Mouse (Mus musculus) midbrain, embryonic 10.5 days (tissue): ENCODE data around the gene Ripor2. TPM values are rescaled to one million over a fixed set of nuclear protein-coding genes. Genes with fewer than 3 reads are reported as not detected.

Experiments
- DNase-seq: peaks from one replicate; pipeline ENCODE4 v3.0.0-alpha.2; 2017; ENCODE audit warnings: low spot score
- H3K27ac ChIP-seq: fragments of 300-500 bp; sonication (generic); replicated peaks from 2 replicates; pipeline ENCODE4 v1.5.1; 2016; ENCODE audit warnings: mild to moderate bottlenecking
- H3K27me3 ChIP-seq: fragments of 300-500 bp; sonication (generic); 2 replicates; pipeline ENCODE4 v1.6.1; 2016; ENCODE audit warnings: low read depth, mild to moderate bottlenecking; ENCODE audit not compliant: poor library complexity, severe bottlenecking
- H3K36me3 ChIP-seq: fragments of 300-500 bp; sonication (generic); 2 replicates; pipeline ENCODE4 v1.6.1; 2016; ENCODE audit warnings: mild to moderate bottlenecking, moderate library complexity
- H3K4me1 ChIP-seq: fragments of 300-500 bp; sonication (generic); 2 replicates; pipeline ENCODE4 v1.6.1; 2016
- H3K4me3 ChIP-seq: fragments of 300-500 bp; sonication (generic); 2 replicates; pipeline ENCODE4 v1.5.1; 2016; ENCODE audit warnings: mild to moderate bottlenecking, moderate library complexity
- H3K9me3 ChIP-seq: fragments of 300-500 bp; sonication (generic); replicated peaks from 2 replicates; pipeline ENCODE4 v1.6.1; 2016; ENCODE audit warnings: mild to moderate bottlenecking
- WGBS: fragments of 180-500 bp; shearing (Covaris S2); methylation state at CpG from one replicate; pipeline ENCODE4 v1.1.7; 2016; 5-methylcytosine and 5-hydroxymethylcytosine counted together
- polyA plus RNA-seq: library from polyadenylated mRNA; unstranded; fragments of >200 nt; fragmentation: Nextera tagmentation; extraction: Ambion mirVana; gene quantifications from 2 replicates; pipeline ENCODE4 v1.2.1, GENCODE M21; 2016

Gene Ripor2
- polyA plus RNA-seq, 1 experiment from 2014 or later: 3.5 TPM

DNA sequence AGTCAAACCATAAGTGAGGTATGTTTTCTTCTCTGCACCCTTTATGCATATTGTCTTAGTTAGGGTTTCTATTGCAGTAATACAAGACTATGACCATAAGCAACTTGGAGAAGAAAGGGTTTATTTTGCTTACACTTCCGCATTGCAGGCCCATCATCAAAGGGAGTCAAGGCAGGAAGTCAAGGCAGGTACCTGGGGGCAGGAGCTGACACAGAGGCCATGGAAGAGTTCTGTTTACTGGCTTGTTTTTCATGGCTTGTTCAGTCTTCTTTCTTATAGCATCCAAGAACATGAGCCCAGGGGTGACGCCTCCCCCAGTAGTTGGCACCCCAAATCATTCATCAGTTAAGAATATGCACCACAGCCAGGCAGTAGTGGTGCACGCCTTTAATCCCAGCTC is 6.6 kb downstream of the Ripor2 start:
- H3K4me3 ChIP-seq: no peak overlapping the region
- no peaks in the 10 kb centered on the region for H3K36me3 ChIP-seq
- no peak for DNase-seq
- no peaks in the 10 kb centered on the region for H3K27me3 ChIP-seq
- peaks cover 4% of the 10 kb centered on the region for H3K4me1 ChIP-seq
- WGBS: 90% methylated on average over 3 of the region's 3 CpGs
- H3K27ac ChIP-seq: no peak overlapping the region
- H3K9me3 ChIP-seq: no peaks in the 10 kb centered on the region

DNA sequence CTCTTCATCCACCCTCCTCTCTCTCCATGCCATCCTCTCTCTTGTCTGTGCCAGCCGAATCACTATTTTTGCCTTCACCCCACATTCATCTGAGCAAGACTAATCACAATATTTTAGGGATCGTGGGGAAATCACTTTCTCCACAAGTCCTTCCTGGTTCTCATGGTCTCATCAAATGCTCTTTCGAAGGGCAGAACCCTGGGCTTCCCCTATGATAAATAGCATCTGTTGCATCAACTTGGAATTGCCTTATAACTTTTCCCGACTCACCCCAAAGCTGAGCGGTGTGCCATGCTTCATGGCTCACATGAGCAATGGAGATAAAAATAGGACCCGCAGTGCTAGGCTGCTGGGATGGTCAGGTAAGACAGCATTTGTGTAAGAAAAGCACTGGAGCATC is 9.7 kb downstream of the Ripor2 start:
- WGBS: 89% methylated on average over 6 of the region's 6 CpGs
- no peak overlapping the region for H3K27ac ChIP-seq
- DNase-seq: no peak

DNA sequence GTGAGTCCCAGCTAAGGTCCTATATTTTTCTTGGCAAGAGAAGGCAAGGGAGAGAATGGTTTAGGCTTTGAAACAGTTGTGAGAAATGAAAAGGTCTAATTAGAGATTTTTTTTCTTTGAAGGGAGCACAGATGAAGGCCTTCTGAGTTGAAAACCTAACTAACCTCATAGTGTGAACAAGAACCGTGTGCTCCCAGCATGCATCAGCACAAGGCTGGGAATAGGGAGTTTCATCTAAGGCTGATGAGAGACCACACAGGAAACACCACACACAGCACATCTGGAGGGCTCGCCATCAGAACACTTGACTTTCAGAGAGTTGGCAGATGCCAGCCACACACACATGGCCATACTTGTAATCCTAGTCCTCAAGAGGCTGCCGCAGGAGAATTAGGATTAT is 12.3 kb downstream of the Ripor2 start:
- no peak overlapping the region for H3K27ac ChIP-seq
- DNase-seq: no peak
- no peaks in the 10 kb centered on the region for H3K27me3 ChIP-seq
- WGBS: 82% methylated on average over 3 of the region's 3 CpGs
- no peaks in the 10 kb centered on the region for H3K9me3 ChIP-seq
- no peak overlapping the region for H3K4me3 ChIP-seq
- no peaks in the 10 kb centered on the region for H3K36me3 ChIP-seq
- no peaks in the 10 kb centered on the region for H3K4me1 ChIP-seq

More for the DNA sequence above, 9.7 kb downstream of the Ripor2 start:
- no peaks in the 10 kb centered on the region for H3K36me3 ChIP-seq
- no peak overlapping the region for H3K4me3 ChIP-seq
- no peaks in the 10 kb centered on the region for H3K4me1 ChIP-seq
- H3K27me3 ChIP-seq: no peaks in the 10 kb centered on the region
- H3K9me3 ChIP-seq: no peaks in the 10 kb centered on the region

DNA sequence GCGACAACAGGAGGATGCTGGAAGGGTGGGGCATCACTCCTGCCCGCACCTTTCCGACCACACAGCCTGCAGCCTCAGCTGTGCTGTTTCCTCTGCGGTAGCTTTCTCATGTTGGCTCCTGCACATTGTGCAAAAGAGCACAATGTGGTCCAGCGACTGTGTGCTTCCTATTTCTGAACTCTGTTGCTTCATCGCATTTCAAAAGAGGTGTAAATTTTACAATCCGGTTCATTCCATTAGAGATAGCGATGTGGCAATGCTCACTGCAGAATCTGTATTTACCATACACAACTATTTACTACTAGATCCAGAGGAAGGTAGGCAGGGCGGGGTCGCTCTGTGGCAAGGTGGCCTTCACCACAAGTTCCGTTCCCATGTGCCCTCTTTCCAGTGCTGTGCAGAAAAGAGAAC is 17.6 kb downstream of the Ripor2 start:
- peaks cover 17% of the 10 kb centered on the region for H3K27me3 ChIP-seq

DNA sequence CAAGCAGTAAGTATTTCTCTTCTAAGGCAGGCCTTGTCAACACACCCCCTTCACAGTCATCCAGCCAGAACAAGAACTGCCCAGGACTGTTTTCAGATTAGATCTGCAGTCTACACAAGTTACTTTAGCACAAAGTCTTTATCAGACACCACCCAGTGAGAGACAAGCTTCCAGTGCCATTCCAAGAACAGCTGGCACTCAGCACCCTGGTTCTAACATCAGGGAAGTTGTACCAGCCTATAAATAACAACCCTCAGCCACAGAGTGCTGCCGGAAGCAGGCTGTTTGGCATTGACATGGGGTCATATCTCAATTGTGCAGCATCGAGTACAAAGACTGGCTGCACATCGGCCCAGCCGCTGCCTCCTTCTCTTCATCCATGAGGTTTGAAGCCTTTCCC is 21.0 kb downstream of the Ripor2 start:
- Histone ChIP-seq H3K4me1 (peaks cover 51% of the 10 kb centered on the region), H3K9me3 (no peaks in the 10 kb centered on the region), H3K27ac (peak overlapping the region; percentile 70; the same call in 1 of the 2 replicates), H3K4me3 (no peak overlapping the region), H3K36me3 (no peaks in the 10 kb centered on the region), H3K27me3 (peaks cover 17% of the 10 kb centered on the region)
- WGBS: 24% methylated on average over 4 of the region's 4 CpGs
- no peak for DNase-seq

More for the DNA sequence above, 17.6 kb downstream of the Ripor2 start:
- no peak overlapping the region for H3K27ac ChIP-seq
- whole genome bisulfite sequencing: 90% methylated on average over 11 of the region's 11 CpGs
- H3K9me3 ChIP-seq: no peaks in the 10 kb centered on the region
- no peak for DNase-seq
- H3K4me1 ChIP-seq: peaks cover 18% of the 10 kb centered on the region
- H3K36me3 ChIP-seq: no peaks in the 10 kb centered on the region
- no peak overlapping the region for H3K4me3 ChIP-seq

DNA sequence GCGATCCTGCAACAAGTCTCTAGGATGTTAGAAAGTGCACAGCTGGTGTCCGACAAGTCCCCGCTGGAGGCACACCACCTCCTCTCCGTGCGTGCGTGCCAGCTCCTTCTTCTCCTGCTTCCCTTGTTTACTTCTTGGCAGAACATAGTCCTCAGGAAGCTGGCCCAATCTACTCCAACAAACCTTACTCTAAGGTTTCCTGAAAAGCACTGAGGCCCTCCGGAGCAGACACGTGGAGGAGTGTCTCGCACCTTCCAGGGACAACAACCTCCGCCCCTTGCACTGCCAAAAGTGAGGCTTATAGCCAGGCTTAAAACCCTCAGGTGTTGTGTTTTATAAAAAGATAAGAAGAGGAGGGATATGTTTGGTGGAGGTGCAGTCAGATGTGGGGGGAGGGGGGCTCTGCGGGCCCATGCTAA is 21.6 kb downstream of the Ripor2 start:
- DNase-seq: no peak
- peak overlapping the region; percentile 70 for H3K27ac ChIP-seq
- 10% methylated on average over 11 of the region's 11 CpGs for WGBS

DNA sequence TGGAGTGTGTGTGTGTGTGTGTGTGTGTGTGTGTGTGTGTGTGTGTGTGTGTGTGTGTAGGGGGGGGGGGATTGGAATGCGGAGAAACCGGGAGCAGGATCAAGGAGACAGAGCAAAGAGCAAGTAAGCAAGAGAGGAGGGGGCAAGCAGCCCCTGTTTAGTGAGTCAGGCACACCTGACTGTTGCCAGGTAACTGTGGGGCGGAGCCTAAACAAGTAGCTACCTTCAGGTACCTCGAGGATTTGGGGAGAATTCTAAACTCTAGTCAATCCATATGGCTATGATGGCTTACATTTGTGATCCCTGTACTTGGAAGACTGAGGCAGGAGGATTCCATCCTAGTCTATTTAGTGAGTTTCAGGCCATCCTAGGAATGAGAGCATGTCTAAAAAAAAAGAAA is 22.1 kb downstream of the Ripor2 start:
- Histone ChIP-seq H3K27me3 (peaks cover 17% of the 10 kb centered on the region), H3K27ac (peak overlapping the region; percentile 89; the same call in 1 of the 2 replicates), H3K36me3 (no peaks in the 10 kb centered on the region), H3K9me3 (no peaks in the 10 kb centered on the region), H3K4me3 (0 out of 2 replicates have a peak overlapping the region, but pooled peaks have one; percentile 49), H3K4me1 (peaks cover 51% of the 10 kb centered on the region)
- 9% methylated on average over 4 of the region's 4 CpGs for WGBS
- DNase-seq: no peak

More for the DNA sequence above, 21.6 kb downstream of the Ripor2 start:
- Histone ChIP-seq H3K9me3 (no peaks in the 10 kb centered on the region), H3K36me3 (no peaks in the 10 kb centered on the region), H3K4me1 (peaks cover 51% of the 10 kb centered on the region), H3K27me3 (peaks cover 17% of the 10 kb centered on the region), H3K4me3 (no peak overlapping the region)

DNA sequence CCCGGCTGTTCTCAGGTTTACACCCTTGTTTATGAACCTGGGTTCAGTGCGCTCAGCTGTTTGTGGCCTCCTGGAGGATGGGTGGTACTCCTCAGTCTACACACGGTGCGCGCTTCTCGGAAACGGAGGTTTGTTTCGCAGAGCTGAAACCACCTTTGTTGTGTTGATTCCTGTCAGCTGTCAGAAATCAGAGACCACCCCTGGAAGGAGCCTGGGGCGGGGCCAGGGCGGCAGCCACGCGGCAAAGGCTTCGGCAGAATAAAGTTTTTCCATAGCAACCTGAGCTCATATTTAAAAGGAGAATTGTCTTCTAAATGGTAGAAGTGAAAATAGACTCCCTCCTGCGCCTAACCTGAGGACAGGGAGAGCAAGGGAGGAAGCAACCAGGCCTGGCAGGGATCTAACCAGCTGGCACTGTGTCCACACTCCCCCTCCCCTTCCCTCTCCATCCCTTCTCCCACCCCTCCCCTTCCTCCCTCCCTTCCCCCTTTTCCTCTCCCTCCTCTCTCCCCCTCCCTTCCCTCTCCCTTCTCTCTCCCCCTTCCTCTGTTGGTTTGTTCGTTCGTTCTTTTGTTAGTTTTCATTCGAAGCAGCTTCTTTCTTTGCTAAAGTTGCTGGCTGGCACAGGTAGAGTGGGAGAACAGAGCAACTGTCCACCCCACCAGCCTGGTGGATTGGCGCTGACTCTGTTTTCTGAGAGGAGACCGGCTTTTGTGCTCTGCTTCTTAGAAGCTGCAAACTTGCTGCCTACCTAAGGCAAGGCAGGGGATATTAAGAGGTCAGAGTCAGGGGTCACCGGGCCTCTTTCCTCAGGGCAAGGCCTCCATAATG is 23.0 kb downstream of the Ripor2 start:
- H3K4me3 ChIP-seq: peak overlapping the region; percentile 49
- under 1% methylated on average over 20 of the region's 20 CpGs for WGBS
- peaks cover 17% of the 10 kb centered on the region for H3K27me3 ChIP-seq
- no peaks in the 10 kb centered on the region for H3K9me3 ChIP-seq
- H3K4me1 ChIP-seq: peaks cover 51% of the 10 kb centered on the region
- DNase-seq: peak; percentile 72
- peak overlapping the region; percentile 89 for H3K27ac ChIP-seq
- no peaks in the 10 kb centered on the region for H3K36me3 ChIP-seq

DNA sequence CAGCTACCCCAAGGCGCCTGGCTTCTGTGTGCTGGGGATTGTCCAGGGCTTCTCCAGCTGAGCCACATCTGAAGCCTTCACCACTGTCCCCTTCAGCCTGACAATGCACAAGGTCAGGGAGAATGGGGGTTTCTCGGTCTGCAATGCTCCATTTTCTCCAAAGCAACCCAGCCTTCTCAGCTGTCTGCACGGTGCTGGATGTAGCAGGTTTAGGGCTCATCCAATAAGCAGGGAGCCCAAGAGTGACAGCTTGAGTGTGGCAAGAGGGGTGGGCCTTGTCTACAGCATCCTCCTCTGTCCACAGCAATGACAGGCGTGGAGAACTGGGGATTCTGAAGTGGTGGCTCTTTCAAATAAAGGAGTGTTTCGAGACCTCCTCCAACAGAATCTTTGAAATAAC is 23.8 kb downstream of the Ripor2 start:
- Histone ChIP-seq H3K4me3 (no peak overlapping the region), H3K36me3 (no peaks in the 10 kb centered on the region), H3K27me3 (peaks cover 17% of the 10 kb centered on the region), H3K27ac (peak overlapping the region; percentile 89), H3K9me3 (no peaks in the 10 kb centered on the region), H3K4me1 (peaks cover 51% of the 10 kb centered on the region)
- peak; percentile 39 for DNase-seq
- 27% methylated on average over 5 of the region's 5 CpGs for WGBS

DNA sequence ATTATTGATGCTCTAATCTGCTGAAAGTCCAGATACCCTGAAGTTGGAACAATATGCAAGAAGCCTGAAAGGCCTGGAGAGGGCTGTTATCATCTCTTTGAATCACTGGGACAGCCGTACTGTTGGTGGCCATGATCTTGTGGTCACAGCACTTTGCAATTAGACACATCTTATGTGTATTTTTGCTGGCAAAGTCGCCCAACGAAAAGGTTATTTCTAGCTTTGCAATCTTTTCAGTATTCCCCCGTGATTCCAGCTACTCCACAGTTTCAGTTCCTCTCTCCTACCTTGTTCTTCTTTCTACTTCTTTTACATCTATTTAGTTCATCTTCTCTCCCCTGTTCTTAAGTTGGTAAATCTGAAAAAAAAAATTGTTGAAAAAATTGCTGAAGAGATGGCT is 26.0 kb downstream of the Ripor2 start:
- H3K4me3 ChIP-seq: no peak overlapping the region
- H3K9me3 ChIP-seq: no peaks in the 10 kb centered on the region
- peaks cover 13% of the 10 kb centered on the region for H3K27me3 ChIP-seq
- 81% methylated on average over 4 of the region's 4 CpGs for WGBS
- H3K4me1 ChIP-seq: peaks cover 50% of the 10 kb centered on the region
- no peak for DNase-seq
- no peaks in the 10 kb centered on the region for H3K36me3 ChIP-seq
- H3K27ac ChIP-seq: 0 out of 2 replicates have a peak overlapping the region, but pooled peaks have one; percentile 6

DNA sequence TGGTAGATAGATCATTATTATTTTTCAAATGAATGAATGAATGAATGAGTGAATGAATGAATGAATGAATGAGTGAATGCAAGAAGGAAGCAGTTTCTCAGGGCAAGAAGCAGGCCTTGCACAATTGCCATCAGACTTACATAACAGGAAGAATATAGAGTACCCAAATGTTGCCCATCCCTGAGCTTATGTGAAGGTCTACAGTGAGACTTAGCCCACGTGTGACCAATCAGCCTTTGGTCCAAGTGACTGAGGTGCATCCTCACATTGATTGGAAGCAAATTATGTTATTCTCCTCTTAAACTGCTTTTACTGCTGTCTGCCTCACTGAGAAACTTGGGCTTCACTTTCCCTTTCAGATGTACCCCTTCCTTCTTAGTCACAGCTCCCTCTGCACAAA is 26.7 kb downstream of the Ripor2 start:
- H3K4me1 ChIP-seq: peaks cover 43% of the 10 kb centered on the region
- no peak overlapping the region for H3K27ac ChIP-seq
- no peak overlapping the region for H3K4me3 ChIP-seq
- no peaks in the 10 kb centered on the region for H3K36me3 ChIP-seq
- WGBS: 100% methylated on average over 1 of the region's 1 CpGs
- H3K9me3 ChIP-seq: no peaks in the 10 kb centered on the region
- DNase-seq: no peak
- peaks cover 5% of the 10 kb centered on the region for H3K27me3 ChIP-seq

DNA sequence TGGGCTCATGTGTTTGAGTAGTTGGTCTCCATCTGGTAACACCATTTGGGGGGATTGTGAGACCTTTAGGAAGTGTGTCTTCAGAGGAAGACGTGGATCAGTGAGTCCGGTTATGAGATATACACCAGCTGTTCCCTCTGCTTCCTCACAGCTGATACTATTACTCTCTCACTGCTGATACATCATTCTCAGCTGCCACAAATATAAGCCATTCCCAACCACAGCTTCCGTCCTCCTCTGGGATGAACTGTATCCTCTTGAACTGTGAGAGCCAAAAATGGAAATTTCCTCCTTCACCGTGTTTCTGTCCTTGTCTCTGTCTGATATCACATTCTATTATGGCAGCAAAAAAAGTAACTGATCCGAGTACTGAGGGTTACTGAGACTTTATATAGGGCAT is 28.9 kb downstream of the Ripor2 start:
- Histone ChIP-seq H3K27ac (no peak overlapping the region), H3K4me1 (peaks cover 21% of the 10 kb centered on the region), H3K9me3 (no peaks in the 10 kb centered on the region), H3K27me3 (no peaks in the 10 kb centered on the region), H3K36me3 (no peaks in the 10 kb centered on the region), H3K4me3 (no peak overlapping the region)
- 91% methylated on average over 5 of the region's 5 CpGs for WGBS
- DNase-seq: no peak

DNA sequence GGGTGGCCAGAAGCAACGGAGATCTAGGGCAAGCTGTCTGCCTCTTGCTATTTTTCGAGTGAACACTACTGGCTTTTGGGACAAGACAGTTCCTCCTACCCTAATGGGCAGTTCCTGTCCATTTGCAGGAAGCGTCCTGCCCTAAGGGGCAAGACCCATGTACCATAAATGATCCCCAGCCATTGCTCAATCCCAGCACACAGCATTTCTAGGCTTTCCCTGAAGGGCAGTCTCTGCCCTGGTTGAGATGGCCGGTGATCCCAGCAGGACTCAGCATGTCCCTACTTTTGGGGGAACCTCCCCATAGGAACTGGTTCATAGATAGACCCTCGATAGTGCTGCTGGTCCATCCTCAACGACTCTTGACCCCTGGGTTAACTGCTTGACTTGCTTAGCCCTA is 31.0 kb downstream of the Ripor2 start:
- H3K27me3 ChIP-seq: no peaks in the 10 kb centered on the region
- H3K4me1 ChIP-seq: peaks cover 13% of the 10 kb centered on the region
- DNase-seq: no peak
- no peak overlapping the region for H3K4me3 ChIP-seq
- no peaks in the 10 kb centered on the region for H3K36me3 ChIP-seq
- H3K9me3 ChIP-seq: no peaks in the 10 kb centered on the region
- WGBS: 90% methylated on average over 6 of the region's 6 CpGs
- no peak overlapping the region for H3K27ac ChIP-seq
